Mouse (Mus musculus) small intestine, adult 2 months (tissue): Measurements from ENCODE around the gene Gcnt7.

Experiments
- CTCF ChIP-seq: fragments of 200-500 bp; IDR thresholded peaks from 2 replicates; pipeline ENCODE4 v1.5.1; 2012; ENCODE audit warnings: low read depth, mild to moderate bottlenecking, control low read depth, inconsistent platforms, low read length, moderate library complexity, mixed read lengths; ENCODE audit not compliant: insufficient replicate concordance, insufficient read length; ENCODE audit errors: extremely low read depth
- POLR2A ChIP-seq: fragments of 200-500 bp; IDR thresholded peaks from 2 replicates; pipeline ENCODE4 v1.6.1; 2012; ENCODE audit warnings: low read depth, mild to moderate bottlenecking, control low read depth, inconsistent platforms, low read length, moderate library complexity

GRCm38 (mm10) chr2:172473591-172473990 lies 15.2 kb upstream of the Gcnt7 start:
- no peak for TF ChIP-seq CTCF
- no peak for TF ChIP-seq POLR2A
